Mouse (Mus musculus): Measurements from ENCODE around the gene Tnfrsf19.

The Tnfrsf19 gene

DNA sequence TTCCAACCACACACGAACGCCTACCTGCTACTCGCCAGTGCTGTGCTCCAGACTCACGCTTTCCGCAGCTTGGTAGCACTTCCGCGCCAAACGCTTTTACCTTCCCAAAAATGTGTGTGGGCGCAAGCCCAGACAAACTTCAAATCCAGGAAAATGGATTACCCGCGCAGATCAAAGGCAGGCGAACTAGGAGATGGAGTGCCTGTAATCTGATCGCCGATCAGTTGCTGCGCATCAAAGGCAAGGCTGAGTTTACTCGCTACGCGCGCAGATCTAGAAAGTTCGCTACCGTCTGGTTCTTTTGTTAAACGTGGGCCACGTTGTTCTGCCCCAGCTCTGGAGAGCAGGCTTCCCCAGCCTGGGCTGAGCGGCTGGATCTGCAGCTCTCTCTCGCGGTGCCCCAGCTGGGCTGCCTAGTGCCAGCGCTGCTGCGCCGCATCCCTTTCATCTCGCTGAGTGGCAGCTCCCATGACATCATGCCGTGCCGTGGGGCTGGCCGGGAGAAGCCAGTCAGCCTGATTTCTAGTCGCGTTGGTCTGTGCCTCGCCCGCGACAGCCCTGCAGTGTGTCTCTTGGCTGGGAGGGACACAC is at the start of gene Tnfrsf19:
Gene Tnfrsf19 (minus strand): TSS at position 400 of the 591 bp plus-strand sequence.
- DNase-seq (ENCODE audit: inconsistent ontology term) = peak; percentile 79

DNA sequence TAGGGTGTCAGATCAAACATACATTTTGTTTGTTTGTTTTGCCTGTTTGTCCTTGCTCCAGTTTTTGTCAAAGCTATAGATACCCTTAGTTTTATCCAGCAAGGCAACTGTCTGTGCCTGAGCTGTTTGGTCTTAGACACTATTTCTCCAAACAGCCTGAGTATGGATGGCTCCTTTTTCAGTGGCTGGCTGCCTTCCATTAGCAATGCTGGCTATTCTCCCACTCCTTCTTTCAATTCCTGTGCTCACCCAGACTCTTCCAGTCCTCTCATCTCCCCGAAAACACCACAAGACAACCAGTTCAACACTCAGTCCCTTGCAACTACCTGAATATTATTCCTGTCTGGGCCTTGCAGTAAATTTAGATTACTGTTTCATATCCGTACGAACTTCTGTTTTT is 45.8 kb upstream of the Tnfrsf19 start:
- DNase-seq (ENCODE audit: inconsistent ontology term) = no peak

DNA sequence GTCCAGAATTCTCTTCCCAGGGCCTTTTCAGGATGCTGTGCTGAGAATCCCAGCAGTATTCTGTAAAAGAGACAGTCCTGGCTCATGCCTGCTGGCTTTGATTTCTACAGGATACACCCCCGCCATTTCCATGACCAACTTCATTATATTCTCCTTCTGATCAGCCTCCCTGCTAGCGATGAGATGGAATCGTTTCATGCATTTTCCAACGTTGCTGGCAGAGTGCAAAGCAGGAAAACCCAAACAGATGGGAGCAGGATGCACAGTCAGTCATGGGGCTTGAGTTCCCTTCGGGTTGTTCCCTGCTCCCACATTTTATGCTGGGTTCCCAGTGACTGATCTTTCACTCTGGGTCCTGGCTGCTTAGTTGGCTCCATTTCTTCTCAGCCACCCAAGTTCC is 44.7 kb upstream of the Tnfrsf19 start:
- no peak for DNase-seq (ENCODE audit: inconsistent ontology term)

DNA sequence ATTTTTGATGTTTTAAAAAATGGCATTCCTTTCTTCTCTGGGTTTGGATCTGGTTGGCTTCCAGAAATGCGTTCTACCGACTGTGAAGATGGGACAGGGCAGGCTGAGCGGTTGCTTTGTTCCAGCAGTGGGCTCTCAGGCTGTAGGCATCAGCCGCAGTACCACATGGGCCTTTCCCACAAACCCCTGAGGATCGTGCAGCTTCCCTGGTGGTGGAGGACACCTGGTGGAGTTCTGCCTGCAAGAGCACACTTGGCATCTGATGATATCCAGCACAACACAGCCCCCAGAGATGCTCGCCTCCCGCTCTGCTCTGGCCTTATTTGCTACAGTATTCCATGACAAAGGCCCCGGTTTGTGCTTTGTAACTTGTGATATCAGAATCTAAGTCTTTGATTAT is 41.9 kb upstream of the Tnfrsf19 start:
- peak; percentile 6 for DNase-seq (ENCODE audit: inconsistent ontology term)

DNA sequence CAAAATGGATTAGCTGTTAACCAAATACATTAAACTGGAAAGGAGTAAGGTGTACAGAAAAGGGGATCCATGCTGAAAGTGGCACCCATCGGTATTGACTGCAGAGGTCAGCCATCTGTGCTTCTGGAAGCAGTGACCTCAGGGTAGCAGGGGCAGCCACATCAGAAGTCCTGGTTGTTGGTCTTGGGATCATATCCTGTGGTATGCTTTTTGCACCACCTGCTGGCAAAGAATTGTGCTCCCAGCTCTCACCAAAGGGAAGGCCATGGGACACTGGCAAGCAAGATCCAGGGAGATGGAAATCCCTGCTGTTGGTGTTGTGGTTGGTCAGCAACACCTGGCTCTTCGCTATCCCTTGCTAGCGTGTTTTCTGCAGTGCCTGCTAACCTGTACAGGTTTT is 39.0 kb upstream of the Tnfrsf19 start:
- peak; percentile 7 for DNase-seq (ENCODE audit: inconsistent ontology term)

DNA sequence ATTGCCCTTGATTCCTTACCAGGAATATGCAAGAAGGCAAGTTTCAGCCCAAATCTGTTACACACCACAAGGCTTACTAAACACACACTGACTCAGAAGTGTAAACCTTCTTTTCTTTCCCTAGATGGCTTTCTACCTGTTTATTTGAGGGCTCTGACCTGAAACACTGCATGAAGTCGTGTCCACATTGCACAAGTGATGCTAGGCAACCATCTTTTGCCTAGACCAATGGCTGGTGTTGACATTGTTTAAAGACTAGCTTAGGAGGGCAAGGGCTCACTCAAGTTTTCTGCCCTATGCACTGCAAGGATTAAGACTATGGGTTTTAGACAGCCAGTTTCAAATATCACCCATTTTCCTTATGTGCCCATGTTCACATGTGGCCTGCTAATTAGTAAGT is 23.3 kb upstream of the Tnfrsf19 start:
- DNase-seq (ENCODE audit: inconsistent ontology term) = no peak

DNA sequence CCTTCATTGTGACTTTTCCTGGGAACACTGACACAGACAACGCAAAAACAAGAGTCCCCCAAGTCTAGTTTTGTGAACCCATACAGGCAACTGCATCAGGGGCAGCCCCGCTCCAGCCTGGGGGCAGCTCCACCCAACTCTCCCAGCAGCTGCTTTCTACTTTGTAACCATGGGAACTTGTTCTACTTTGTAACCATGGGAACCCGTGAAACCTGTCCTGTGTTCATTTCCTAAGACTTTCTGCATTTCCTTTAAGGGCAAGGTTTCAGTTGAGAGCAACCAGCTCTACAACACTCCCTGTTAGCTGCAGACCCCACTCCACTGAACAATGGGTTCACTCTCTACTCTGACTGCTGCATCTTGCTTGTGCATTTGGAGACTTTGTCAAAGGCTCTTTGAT is 15.4 kb upstream of the Tnfrsf19 start:
- no peak for DNase-seq (ENCODE audit: inconsistent ontology term)

DNA sequence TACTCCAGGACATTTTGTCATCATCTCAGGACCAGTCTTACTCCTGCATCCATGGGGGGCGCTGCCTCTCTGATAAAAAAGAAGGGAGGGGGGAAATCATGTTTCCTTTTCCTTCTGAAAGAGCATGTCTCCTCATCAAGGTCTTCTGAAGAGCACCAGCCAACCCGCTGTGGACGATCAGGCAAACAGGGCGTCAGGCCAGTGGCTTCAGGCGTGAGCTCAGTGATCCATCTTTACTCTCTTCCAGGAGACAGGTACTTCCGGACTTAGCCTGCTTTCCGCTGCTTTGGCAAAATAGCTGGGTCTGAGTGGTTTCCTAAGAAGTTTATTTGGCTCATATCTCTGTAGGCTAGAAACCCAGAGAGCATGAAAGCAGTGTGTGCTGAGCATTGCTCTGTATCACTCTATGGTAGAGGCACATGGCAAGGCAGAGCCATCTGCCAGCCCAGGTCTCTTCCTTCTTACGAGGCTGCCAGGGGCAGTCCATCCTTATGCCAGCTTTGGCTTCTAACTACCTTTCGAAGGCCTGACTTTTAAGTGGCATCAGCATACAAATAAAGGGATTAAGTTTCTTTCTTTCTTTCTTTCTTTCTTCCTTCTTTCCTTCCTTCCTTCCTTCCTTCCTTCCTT is 13.1 kb upstream of the Tnfrsf19 start:
- DNase-seq (ENCODE audit: inconsistent ontology term) = no peak

DNA sequence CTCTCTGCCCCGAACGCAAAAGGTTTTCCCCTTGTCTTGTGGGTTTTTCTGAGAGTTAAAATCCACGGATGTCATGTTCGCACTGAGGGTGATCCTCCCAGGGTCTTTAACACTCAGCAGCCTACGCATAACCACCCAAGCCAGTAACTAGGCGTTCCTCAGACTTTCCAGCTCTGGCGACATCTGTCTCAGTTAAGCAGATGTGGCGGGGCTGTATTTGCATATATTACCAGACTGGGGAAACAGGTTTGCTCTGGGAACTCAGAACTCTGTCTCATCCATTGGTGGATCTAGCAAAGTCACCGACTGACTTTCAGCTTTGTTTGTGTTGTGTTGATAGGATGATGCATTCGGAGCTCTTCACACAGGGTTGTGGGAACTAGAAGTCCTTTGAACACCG is 10.7 kb upstream of the Tnfrsf19 start:
- DNase-seq (ENCODE audit: inconsistent ontology term) = no peak

DNA sequence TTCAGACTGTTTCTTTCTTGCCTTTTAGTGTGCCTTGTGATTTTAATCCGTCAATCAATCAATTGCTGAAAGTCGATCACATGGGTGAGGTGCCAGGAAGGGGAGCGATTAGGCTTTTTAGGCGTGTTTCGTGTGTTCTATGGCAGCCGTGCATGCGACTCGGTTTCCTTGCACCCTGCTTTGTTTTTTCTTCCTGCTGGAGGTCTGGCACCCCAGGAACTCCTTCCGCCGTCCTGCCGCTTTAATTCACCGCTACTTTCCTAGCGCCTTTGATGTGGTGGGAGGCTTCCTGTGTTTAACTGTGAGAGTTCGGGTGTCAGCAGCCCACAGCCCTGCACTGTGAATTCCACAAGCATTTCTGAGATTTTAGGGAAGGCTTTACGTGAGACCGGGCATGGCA is 10.2 kb upstream of the Tnfrsf19 start:
- peak; percentile 45 for DNase-seq (ENCODE audit: inconsistent ontology term)

DNA sequence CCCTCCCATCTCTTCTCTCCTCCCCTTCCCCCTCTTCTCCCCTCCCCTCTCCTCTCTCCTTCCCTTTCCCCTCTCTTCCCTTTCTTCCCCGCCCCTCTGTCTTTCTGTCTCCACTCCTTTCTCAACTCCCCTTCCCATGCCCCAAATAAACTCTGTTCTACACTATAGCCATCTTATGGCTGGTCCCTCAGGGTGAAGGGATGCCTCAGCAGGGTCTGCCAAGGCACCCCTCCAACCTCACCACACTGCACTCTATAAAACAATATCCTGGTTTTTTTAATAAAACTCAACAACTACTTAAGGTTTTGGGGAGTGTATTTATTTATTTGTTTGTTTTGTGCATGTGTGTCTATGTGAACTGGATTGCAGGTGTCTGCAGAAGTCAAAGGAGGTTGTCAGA is 9.6 kb upstream of the Tnfrsf19 start:
- DNase-seq (ENCODE audit: inconsistent ontology term) = no peak

DNA sequence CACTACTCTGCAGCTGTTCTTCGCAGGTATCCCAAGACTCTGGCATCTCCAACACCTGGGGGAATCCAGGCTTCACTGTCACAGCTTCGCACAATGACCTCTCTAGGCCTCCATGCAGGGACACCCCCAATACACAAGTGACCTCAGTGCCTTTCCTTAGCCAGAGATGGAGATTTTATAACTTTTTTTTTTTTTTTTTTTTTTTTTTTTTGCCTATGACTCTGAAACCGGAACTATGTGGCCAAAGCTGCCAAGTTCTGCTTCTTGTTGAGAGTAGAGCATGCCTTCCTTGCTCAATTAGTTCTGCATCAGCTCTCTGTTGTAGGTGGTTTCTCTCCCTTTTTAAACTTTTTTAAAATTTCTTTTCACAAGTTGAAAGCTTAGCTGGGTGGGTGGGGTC is 5.9 kb upstream of the Tnfrsf19 start:
- DNase-seq (ENCODE audit: inconsistent ontology term) = no peak

DNA sequence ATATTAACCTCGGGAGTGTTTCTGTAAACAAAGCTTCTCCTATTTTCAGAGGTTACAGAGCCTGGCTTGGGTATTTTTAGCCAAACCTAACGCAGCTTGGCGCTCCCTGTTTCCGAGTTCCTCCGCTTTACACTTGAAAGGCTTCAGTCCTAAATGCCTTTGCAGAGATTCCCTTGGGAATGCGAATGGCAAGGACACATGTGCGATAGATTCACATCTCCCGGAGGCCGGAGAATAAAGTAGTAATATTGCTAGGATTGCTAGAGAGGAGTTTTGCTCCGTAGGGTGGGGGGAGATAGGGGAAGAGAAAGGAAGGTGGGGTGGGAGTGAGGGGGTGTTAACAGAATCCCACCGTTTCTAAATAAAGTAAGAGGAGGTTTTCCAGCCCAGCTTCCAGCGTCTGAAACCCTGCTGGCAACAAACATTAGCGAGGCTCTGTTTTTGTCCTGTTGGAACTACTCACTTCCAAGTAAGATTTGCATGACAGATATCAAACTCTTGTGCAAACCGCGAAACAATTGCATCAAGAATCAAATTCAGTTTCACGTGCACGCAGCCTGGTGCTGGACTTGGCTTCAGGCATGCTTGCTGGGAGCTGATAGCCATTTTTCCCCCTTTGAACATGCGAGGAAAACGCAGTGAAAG is 722 bp downstream of the Tnfrsf19 start:
- DNase-seq (ENCODE audit: inconsistent ontology term) = no peak

DNA sequence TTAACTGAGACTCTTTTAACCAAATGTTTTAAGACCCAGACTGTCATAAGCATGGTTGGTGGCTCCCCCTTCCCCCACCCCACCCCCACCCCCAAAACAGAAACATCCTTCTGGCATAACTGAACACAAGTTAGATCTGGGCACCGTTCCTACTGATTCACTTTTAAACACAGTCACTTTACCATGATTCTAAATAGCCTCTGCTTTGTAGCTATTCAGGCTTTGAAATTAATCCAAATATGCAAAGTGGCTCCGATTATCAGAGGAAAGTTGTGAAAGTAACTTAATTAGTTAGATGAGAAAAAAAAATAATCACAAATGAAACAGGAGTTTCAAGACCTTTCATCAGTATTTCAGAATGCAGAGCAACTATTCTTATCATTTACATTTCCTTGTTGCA is 2.0 kb downstream of the Tnfrsf19 start:
- peak; percentile 54 for DNase-seq (ENCODE audit: inconsistent ontology term)

DNA sequence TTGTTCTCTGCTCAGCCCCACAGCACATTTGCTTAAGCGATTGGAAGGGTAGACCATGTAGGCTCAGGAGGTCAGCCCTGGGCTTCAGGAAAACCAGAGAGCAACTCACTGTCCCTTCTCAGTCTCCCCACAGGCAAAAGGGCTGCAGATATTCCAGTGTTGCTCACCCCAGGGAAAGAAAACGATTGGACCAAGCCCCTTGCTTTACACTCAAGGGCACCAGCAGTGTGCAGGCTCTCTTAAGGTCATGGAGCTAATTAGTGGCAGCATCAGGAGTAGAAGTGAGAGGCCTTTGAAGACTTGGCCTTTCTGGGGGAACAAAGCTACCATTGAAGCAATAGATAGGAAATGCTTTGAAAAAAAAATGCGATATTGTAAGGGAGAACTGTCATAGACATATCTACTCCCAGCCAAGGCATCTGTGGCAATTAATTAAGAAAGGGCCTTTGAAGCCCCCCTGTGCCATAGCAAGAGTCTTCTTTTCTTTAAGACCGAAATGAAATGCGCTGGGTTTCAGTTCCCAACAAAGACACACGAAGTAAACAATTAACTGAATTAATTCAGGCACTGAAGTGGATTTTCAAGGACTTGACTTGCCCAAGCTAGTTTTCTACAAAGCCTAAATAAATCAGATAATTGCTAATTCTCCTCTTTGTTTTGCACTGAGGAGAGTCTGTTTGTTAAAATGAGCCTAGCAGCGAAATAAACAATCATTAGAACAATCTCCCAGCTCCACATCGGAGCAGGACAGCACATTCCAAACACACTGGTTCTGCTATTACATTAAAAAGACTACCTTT is 2.6 kb downstream of the Tnfrsf19 start:
- DNase-seq (ENCODE audit: inconsistent ontology term) = peak; percentile 62

DNA sequence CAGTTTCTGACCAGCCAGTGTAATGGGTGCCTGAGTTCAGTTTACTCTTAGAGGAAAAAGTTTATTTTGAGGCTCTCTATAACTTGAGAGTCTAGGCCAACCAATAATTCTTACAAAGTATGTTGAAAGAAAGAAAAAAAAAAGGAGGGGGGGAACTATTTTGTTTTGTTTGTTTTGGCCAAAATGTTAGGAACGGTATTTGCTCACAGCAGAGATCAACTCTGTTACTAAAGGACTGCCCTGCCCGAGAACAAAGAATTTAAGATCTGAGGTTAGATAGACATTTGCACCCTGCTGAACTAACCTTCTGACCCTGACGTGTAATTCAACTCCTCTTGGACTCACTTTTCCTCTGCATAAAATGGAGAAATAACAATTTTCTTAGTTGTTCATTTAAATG is 4.0 kb downstream of the Tnfrsf19 start:
- DNase-seq (ENCODE audit: inconsistent ontology term) = no peak

DNA sequence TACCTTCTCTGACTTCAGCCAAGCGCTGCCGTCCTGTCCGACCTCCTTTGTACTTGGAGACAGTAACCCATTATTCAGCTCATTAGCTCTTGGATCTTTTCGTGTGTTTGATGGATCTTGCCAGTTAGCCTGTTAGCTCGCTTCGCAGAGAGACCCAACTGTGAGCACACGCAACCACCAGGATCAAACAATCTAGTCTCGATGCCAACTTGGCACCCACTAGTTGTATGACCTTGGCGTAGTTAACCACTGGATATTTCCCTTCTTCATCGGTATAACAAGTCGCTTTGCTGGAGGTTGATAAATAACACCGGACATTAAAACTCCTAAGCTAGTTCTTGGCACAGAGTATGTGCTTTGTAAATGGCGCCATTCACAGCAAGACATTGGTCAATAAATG is 6.1 kb downstream of the Tnfrsf19 start:
- DNase-seq (ENCODE audit: inconsistent ontology term) = peak; percentile 64

DNA sequence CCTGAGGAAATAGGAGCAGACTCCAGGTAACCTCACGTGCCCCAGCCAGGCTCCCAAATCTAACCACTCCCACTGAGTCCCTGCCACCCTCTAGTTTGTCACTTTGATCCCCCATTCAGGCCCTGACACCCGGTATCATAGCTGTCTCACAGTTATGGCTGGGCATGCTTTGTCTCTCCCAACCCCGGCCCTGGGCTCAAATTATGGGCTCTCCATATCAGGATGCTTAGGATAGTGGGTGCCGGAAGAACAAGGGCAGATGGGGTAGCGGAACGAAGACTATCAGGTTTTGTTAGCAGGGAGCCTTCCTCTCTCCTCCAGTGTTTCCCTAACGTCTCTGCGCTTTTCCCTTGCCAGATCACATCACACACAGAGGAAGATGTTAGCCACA is 8.2 kb downstream of the Tnfrsf19 start:
- DNase-seq (ENCODE audit: inconsistent ontology term) = no peak

DNA sequence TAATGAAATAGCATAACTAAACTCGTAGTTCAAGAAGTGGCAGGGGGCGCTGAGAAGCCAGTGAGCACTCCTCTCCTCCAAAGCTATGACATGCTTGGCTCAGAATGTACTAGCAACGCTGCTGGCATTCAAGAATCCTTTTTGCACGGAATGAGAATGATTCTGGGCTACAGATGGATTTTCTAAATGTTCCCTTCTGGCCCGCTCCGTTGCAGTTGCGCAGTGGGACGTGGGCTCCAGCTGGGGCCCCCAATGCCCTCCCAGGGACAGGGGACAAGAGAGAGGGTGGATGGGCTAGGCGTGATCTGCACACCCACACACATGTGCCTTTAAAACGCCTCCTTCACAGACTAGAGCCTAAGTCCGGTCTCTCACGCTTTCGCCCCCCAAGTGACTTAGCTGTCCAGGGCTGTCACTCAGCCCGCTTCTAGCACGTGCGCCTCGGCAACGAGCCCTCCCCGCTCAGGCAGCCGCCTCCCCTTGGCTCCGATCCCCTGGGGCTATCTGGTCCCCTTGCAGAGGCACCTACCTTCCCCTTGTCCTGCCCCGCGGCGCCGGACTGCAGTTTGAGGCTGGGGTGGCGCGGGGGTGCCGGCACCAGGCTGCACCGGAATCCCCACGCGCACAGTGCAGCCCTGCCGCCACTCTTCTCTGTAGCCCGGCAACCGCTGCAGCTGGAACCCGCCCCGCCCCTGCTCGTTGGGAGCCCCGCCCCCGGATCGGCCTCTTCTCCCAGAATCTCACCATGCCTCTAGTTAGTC is 8.8 kb downstream of the Tnfrsf19 start:
- DNase-seq (ENCODE audit: inconsistent ontology term) = peak; percentile 50

DNA sequence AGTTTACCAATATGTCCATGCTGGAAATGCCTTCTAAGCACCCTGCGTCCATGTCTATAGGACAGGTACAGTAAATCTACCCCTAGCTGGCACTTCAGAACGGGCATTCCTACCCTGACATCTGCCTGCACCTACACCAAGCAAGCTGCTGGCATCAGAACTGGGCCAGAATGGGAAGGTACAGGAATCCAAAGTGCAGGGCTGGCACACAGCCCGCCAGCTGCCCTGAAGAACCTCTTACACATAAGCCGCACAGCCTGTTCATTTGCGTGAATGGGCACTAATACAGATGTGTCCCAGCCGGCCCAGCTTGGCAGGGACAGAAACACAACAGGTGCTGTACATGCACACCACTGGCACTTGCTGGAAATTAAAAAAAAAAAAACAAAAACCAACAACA is 15.9 kb downstream of the Tnfrsf19 start:
- DNase-seq (ENCODE audit: inconsistent ontology term) = no peak

DNA sequence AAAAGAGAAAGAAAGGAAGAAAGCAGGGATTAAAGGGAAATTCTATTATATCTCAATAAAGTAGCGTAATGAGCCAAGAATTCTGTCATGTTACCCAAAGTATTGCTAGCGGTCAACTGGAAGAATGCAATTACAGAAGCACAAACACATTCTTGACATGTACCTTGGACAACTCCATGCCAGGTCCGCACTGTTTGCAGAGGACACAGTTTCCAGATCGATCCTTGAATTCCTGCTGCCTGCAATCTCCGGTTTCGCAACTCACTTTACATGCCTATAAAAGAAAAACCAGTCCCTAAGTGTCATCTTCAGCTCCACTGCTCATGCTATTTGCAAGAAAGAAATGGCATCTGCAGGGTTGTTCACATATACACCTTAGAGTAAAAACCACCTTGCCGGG is 22.3 kb downstream of the Tnfrsf19 start:
- DNase-seq (ENCODE audit: inconsistent ontology term) = no peak

DNA sequence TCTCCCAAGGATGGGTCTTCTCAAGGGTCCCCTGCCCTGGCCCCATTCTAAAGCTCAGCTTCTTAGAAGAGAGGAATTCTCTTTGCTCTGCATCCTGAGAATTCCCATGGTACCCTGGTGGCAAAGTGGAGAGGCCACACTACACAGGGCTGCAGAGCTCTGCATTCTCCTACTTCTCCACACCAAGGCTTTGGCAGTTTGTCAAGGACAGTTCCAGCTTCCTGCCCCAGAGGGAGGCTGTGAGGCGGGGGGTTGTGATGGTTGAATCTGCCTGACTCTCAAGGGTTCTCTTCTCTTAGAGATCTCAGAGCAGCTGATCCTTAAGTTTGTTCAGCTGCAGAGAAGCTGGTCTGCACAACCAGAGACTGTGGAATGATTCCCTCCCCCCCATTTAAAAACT is 23.9 kb downstream of the Tnfrsf19 start:
- no peak for DNase-seq (ENCODE audit: inconsistent ontology term)
